Mouse (Mus musculus): ENCODE data around the gene Mapkbp1.
A peak's percentile ranks its signal among the peaks of the same experiment; 100 is the strongest.

The Mapkbp1 gene

GRCm38 (mm10) chr2:120054771-120055552, 82.5 kb downstream of the Mapkbp1 start:
- DNase-seq (ENCODE audit: low read depth, low spot score) = no peak

GRCm38 (mm10) chr2:120055923-120056322, 83.4 kb downstream of the Mapkbp1 start:
- no peak for DNase-seq (ENCODE audit: low read depth, low spot score)

- no peak for DNase-seq (ENCODE audit: low read depth, low spot score)
Observed at GRCm38 (mm10) chr2:120058818-120059217, 86.3 kb downstream of the Mapkbp1 start.

- DNase-seq (ENCODE audit: low read depth, low spot score) = no peak
Observed at GRCm38 (mm10) chr2:120059466-120059865, 87.0 kb downstream of the Mapkbp1 start.

- DNase-seq (ENCODE audit: low read depth, low spot score) = no peak
Observed at GRCm38 (mm10) chr2:120060190-120060589, 87.7 kb downstream of the Mapkbp1 start.

GRCm38 (mm10) chr2:120060651-120061050, 88.2 kb downstream of the Mapkbp1 start:
- DNase-seq (ENCODE audit: low read depth, low spot score) = no peak

- DNase-seq (ENCODE audit: low read depth, low spot score) = no peak
Observed at GRCm38 (mm10) chr2:120062248-120062647, 89.7 kb downstream of the Mapkbp1 start.

- DNase-seq (ENCODE audit: low read depth, low spot score) = no peak
Observed at GRCm38 (mm10) chr2:120064639-120065038, 92.1 kb downstream of the Mapkbp1 start.

- no peak for DNase-seq (ENCODE audit: low read depth, low spot score)
Observed at GRCm38 (mm10) chr2:120065243-120065642, 92.7 kb downstream of the Mapkbp1 start.

- no peak for DNase-seq (ENCODE audit: low read depth, low spot score)
Observed at GRCm38 (mm10) chr2:120066224-120066623, 93.7 kb downstream of the Mapkbp1 start.

GRCm38 (mm10) chr2:120068555-120069465, 96.3 kb downstream of the Mapkbp1 start:
- peak; percentile 30 for DNase-seq (ENCODE audit: low read depth, low spot score)

- DNase-seq (ENCODE audit: low read depth, low spot score) = no peak
Observed at GRCm38 (mm10) chr2:120069466-120069990, 97.0 kb downstream of the Mapkbp1 start.

- DNase-seq (ENCODE audit: low read depth, low spot score) = no peak
Observed at GRCm38 (mm10) chr2:120074096-120074495, 101.6 kb downstream of the Mapkbp1 start.

- DNase-seq (ENCODE audit: low read depth, low spot score) = peak; percentile 31
Observed at GRCm38 (mm10) chr2:120076076-120076705, 103.7 kb downstream of the Mapkbp1 start.

All from retina, postnatal 7 days (tissue).